Mouse (Mus musculus) retina, postnatal 1 day (tissue): ENCODE results near the gene Cltc.
A peak's percentile ranks its signal among the peaks of the same experiment; 100 is the strongest.

Experiments
- DNase-seq: peaks from one replicate; pipeline ENCODE4 v3.0.0-alpha.2; 2012

Gene Cltc

DNA sequence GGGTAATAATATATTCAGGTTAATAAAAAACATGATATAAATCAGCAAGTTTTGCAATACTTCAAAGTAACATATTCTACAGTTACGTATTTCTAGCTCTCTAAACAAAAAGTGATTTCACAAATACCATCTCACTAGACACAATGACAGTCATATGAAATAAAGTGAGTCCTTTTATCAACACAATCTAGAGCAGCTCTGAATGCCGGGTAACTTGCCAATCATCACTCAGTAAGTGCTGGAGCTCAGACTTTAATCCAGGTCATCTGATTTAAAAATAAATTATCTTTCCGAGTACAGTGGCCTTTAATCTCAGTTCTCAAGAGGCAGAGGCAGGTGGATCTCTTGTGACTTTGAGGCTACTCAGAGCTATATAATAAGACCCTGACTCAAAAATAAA is 75.9 kb downstream of the Cltc start:
- DNase-seq = no peak

DNA sequence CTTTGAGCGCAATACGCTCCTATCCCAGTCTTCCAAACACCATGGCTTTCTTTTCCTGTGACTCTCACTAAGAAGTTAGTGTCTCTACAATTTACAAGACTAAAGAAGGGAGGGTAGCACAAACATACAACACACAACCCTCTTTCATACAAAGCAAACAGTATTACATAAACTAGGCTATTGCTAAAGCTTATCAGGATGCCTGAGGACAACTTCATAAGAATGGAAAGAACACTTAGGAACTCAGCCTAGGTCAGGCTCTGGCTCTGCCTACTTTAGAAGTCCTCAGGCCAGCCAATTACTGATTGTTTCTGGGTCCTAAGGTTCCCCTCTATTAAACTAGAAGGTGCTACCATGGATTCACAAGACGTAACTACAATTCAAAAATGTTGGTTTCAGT is 76.6 kb downstream of the Cltc start:
- DNase-seq = no peak

DNA sequence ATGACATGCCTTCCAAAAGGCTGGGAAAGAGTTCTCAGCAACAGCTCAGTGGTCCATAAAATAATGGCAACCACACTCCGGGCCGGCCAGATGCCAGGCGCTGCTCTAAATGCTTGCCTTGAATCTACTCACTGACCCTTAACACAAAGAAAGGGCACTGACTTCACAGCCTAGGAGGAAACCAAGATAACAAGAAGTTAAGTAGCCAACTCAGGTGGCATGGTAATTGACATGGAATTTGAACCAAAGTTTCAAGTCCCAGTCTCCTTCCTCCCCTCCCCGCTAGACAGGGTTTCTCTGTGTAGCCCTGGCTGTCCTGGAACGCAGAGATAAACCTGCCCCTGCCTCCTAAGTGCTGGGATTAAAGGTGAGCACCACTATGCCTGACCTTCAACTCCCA is 78.4 kb downstream of the Cltc start:
- no peak for DNase-seq

DNA sequence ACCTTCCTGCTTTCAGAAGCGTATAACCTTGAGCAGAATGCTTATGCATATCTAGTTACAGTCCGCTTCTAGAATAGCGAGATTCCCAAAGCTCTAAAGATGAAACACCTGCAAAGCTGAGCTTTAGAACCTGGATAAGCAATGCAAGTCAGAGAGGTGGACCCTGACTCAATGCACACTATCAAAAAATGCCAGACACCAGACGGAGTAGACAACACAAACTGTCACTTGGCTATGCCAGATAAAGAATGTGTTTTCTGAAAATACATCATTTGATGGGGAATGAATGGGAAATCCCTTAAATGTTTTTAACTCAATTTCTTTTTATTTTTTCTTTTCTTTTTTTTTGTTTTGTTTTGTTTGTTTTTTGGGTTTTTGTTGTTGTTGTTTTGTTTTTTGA is 81.8 kb downstream of the Cltc start:
- DNase-seq = no peak

DNA sequence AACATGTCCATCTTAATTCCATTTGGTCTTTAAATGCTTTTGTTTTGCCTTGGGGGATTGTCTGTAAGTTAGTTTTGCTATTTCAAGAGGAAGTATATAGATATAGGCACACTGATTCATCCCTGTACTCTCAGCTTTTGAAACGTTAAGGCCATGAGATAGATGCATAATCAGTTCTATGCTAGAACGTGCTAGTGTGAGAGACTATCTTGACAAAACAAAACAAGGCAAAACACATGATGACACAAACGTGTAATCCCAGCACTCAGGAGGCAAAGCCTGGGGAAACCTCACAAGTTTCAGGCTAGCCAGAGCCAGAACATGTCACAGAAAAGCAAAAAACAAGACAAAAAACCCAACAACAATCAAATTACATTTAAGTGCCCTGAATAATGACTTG is 84.6 kb downstream of the Cltc start:
- no peak for DNase-seq

DNA sequence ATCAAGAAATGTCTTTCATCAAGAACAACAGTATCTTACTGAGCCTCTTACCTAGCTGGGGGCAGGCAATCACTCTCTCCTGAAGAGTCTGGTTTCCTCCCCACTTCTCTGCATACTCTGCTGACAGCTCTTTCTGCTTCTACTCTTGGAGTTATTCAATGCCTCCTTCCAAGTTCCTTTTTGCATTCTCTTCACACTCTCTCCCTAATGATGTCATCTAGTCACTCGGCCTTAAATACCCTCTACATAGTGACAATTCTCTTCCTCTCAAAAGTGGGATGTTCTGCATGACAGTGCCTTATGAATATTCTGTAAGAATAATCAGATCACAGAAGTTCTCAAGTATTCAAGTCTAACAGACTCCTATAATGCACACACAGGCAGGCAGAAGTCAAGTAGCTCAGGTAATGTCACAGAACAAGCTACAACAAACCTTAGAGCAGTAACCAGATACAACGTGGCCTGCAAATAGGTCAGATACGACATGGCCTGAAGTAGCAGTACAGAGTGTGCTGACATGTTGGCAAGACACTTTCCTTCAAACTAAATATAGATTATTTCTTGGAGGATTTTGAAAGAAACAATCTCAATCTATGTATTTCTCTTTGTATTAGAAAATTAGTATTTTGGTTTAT is 86.2 kb downstream of the Cltc start:
- DNase-seq = no peak

DNA sequence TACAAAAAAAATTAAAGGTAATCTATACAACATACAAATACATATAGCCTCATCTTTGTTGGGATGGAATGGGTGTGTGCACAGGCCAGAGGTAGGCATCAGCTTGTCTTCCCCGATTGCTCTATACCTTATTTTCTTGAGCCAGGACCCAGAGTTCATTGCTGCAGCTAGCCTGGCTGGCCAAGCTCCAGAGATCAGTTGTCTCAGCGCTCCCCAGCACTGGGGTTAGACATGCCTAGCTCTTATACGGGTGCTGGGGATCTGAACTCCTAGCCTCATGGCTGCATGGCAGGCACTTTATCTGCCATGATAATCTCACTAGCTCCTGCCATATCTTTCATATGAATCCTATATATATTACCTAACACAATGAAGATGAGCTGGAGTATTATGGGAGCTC is 89.2 kb downstream of the Cltc start:
- no peak for DNase-seq

DNA sequence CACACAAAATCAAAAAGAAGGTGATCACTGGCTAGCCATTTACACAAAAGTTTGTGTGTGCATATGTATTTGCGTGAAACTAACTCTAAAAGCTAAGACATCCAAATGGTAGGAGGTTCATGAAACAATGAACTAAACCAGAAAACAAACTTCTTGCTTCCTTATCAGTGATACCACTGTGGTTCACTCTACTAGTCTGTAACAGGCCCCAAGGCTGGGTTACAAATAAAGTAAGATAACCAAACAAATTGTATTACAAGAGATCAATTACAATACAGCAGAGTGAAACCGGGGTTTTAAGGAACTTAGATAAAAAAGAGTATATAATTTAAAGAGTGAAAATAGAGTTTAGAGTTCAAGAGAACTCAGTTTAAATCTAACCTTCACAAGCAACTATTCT is 89.8 kb downstream of the Cltc start:
- DNase-seq = no peak

DNA sequence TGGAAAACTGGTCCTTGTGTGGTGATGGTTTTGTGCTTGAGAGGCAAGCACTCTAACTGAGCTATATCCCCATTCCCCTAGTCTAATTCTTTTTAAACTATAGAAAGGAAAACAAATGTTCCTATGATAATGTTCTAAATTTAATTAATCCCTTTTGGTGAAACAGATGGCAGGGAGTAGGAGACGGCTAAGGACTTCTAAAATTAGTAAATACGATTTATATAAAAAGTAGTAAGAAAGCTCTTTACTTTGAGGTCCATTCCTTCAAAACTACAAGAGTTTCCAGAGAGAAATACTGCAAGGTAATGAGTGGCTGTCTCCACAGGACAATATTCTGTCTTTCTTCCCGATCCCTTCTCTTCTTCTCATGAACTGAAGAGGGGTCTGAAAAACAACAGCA is 93.0 kb downstream of the Cltc start:
- DNase-seq = no peak

DNA sequence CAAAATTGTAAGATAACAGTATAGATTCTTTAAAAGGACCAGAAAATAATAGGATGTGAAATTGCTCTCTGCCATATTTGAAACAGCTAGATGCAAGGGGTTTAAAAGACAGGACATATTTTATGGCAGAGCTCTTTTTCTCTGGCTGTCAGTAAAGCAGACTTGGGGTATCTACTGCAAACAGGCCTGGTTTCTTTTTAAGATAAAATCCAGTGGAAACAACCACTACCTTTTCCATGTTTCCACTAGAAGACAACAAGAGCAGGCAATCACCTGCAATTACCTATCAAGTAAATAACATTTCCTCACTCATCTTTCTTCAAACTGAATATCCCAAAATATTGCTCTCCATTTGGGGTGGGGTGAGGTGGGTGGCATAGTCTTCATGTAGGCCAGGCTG is 93.4 kb downstream of the Cltc start:
- DNase-seq = no peak

DNA sequence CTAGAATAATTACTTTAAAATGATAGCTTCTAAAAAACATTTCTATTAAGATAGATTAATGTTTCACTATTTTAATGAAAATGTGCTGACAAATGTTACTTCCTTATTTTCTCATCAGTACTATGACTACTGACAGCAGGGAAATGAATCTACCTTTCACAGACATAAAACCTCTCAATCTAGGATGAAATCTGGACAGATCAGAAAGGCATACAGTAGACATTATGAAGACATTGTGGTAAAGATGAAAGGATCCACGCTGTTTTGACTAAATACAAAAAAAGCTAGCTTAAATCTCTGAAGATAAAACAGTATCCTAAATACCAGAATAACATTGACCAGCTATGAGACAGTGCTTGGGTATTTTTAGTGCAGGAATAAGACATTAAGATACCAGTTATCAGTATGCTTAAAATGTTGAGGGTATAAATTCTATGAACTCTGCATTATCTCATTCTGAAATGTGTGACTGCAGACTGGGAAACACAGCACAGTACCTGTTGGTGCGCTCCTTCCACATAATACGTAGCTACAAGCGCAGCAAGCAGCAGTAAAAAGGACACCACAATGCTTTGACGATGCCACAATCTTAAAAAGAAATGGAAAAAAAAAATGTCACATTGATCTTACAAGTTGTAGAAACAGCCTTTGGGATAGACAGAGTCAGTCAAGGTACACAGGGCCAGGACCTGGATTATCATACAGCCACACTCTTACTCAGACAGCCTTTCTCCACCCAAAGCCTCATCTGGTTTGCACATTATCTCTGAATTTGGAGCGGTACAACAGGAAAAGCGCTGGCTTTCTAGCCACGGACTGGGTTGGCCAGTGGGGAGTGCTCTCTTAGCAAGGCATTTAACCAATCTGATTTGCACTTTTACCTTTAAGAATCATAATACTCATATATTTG is 94.1 kb downstream of the Cltc start:
- no peak for DNase-seq

DNA sequence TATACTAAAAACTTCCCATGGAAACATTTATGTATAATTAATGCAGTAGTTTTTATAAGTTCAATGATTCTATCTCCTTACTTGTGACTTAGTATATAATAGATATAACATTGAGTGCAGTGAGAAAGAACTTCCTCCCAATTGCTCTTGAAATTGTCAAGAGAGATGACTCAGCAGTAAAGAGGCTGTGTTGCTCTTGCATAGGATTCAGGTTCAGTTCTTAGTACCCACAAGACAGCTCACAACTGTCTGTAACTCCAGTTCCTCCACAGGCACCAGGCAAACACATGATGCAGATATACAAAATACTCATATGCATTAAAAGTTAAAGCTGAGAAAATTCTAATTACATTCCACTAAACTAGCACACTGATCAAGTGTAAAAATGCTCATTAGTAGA is 99.5 kb downstream of the Cltc start:
- DNase-seq = no peak

DNA sequence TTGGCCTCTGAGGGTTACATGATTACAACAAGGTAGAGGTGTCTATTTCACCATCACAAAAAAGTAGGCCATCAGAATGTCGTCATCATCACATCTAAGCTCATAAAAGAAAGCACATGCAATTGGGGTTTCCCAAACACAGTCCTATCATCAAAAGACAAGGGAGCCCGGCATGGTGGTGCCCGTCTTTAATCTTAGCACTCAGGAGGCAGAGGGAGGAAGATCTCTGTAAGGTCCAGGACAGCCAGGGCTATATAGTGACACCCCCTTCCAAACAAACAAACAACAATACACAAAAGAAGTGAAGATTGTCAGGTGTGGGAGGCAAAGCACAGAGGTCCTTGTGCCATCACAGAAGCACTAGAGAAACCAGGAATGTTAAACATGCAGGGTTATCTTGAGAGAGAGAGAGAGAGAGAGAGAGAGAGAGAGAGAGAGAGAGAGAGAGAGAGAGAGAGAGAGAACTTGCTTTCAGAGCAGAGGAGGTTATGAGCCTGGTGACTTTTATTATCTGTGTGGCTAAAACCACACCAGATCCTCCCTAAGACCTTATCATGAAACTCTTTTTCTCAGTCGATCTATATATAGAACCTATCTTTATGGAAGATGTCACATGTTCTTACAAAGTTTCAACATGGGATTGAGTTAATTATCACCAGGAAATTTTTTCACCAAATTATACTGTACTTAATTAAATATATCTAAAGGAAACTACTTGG is 100.4 kb downstream of the Cltc start:
- no peak for DNase-seq

DNA sequence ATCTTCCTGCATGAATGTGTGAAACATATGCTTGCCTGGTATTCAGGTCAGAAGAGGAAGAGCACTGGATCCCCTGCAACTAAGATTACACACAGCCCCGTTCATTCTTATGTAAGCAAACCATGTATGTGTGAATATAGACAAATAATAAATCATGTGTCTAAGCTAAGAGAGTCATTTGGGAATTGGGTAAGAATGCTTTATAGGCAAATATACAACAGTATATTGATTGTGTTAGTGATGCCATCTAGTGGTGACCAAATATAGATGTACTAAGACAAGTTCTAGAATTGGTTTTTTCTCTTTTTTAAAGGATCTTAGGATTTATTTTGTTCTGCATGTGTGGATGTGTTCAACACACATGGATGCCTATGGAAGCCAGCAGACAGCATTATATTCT is 101.7 kb downstream of the Cltc start:
- peak; percentile 23 for DNase-seq

DNA sequence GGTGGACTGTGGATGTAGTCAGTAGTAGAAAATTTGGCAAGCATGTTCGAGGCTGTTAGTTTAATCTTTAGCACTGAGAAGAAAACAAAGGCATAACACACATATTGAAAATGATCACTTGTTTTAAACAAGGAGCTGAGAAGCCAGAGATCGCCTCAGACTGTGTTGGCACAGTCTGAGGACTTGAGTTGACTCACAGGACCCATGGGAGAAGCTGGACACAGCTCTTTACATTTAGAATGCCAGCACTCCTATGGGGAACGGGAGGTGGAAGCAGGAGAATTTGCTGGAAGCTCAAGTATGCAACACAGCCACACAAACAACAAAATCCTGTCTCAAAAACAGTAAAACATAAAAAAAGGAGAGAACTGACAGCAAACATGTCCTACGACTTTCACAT is 103.3 kb downstream of the Cltc start:
- no peak for DNase-seq

DNA sequence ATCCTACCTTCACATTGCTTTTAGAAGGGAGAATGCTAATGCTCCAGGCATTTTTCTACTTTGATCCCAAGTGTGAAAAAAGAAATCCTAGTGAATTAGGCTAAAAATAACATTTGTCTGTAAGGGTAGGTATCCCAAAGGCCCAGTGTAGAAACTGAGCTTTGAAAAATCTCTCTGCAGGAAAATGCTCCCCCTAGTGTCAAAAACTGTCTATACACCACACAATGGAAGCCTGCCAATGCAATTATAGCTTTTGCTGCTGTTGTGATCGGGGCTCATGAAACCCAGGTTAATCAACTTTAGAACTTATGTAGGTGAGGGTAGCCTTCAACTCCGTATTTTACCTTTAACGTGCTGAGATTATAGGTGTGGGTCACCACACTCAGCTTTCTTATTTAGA is 103.9 kb downstream of the Cltc start:
- DNase-seq = peak; percentile 70

DNA sequence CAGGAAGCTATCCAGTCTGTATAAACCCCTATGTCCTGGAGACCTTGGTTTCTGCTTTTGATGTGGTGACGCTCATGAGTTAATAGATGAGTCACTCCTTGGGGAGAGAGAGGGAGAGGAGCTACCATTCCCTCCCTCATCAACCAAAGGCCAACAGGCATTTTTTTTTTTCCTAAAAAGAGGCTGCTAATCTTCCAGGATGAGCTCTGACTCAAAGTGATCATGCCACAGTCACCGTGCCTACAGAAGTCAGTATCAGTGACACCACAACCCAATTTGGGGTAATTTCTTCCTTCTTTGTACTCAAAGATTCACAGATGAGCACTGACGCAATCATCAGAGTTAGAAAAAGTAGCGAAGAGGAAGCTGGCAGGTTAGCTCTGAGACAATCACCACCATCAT is 104.8 kb downstream of the Cltc start:
- DNase-seq = no peak

DNA sequence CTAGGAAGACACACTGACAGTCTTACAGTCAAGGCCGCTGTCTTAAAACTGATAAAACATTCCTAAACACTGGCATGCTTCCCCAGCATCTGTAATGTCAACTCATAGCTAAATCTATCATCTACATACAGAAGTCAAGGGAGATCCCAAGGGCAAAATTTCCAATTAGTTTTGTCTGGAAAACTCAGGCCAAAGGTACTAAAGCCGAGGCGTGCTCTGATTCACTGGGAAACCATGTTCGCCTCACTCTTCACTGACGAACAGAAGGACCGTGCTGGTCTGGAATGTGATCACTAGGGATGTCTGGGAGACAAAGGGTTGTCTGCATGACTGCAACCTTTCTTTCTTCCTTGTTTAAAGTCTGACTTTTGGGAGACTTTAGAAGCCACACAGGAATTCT is 106.7 kb downstream of the Cltc start:
- DNase-seq = no peak

DNA sequence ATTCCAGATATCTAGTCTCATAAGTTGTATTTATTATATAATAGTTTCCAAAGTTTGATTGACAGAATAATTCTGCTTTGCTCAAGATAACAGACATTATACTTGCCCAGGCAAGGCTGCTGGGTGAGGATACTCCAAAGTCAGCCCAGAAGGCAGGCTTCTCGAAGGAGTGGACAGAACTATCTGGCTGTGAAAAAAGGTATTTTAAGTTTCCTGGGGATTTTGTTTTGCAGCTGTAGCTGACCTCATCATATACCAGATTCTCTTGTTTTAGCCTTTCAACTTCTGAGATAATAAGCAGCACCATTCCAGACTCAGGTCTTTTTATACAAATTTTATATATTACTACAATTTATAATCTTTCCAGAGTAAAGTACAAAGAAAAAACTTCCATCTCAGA is 107.8 kb downstream of the Cltc start:
- no peak for DNase-seq

DNA sequence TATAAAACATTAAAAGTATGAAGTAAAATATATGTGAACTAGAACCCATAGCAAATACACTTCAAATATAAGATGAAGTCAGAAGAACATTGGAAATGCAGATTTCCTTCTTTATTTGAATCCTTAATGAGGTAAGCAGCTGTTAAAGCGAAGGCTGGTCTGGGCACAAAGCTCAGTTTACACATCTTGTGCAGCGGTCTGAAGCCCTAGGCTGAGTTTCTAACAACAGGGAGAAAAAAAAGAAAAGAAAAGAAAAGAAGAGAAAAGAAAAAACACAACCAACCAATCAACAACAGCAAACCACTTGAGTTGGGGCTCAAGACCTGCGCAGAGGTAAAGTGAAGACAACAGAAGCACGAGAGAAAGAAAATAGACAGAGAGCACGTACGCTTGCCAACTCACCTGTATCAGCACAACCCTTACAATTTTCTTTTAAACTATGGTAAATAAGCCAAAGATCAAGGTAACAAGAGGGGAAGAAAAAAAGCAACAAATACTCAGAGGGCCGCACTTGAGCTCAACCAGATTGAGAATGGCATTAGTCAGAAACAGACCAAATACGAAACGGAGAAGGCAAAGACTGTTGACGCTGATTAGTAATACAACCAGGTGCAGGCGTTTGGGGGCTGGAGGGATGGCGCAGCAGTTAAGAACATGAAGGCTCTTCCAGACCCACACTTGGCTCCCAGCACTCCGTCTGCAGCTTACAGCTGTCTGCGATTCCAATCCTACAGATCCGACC is 109.5 kb downstream of the Cltc start:
- DNase-seq = no peak

DNA sequence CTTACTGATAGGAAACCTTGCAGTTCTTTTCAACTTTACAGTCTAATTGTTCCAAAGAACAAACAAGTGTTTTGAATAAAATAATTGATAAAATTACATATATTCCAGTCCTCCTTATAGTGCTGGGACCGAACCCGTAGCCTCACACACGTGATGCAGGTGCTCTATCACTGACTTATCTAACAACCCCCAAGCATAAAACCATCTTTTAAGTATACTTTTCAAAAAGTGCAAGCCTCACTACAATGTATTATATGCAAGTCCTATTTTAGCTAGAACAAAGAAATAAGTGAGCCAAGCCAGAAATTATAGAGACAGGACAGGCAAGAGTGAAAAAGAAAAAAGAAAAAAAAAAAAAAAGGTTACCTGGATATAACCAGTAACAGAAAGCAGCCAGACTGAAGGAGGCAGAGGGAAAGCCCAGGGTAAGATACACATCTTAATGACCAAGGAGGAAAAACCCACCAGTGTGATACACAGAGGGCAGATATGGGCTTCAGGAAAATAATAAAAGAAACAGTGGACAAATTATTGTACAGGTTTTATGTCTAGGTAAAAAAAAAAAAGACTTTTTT is 110.4 kb downstream of the Cltc start:
- DNase-seq = no peak

DNA sequence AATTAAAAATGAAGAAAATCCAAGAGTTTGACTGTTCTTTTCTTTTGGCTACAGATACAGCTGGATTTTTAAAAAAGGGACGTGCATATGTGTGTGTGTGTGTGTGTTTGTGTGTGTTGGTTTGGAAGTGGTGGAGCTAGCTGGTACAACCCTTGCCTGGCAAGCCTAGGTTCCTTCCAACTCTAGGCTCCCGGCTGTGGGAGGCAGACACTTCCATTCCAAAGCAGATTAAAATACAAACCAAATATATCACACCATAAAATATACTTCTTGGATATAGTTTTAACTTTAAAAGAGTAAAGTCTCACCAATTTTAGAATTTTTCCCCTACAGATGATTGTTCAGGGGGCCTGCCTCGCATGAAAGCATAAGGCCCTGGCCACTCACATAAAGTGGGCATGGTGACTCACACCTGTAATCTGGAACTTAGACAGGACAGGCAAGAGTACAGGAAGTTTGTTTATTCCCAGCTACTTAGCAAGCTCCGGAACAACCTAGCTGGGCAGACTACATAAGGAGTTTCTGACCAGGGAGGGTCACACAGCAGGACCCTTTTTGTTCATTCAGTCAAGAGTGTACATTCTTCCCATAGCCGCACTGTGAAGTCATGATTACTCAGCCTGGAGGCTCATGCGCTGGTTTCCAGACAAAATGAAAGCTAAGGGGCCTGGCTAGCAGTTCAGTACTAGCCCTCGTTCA is 111.1 kb downstream of the Cltc start:
- DNase-seq = no peak
